Mouse (Mus musculus): Measurements from ENCODE around the gene Podxl. TPM values are rescaled to one million over a fixed set of nuclear protein-coding genes. Genes with fewer than 3 reads are reported as not detected.

Podxl gene
- 22.7 and 26.0 TPM in 2 replicates for polyA plus RNA-seq (2014; fragmentation: Nextera tagmentation; extraction: Ambion mirVana)

- Histone ChIP-seq H3K4me2 (peak within 1 kb of the TSS; percentile 98), H3K4me1 (ENCODE audit: control insufficient read depth, insufficient read depth, low read length) (peaks cover 27% of the 10 kb centered on the region), H3K9ac (ENCODE audit: low read depth, low read length) (peak within 1 kb of the TSS; percentile 85), H3K9me3 (replicated peaks; ENCODE audit: control insufficient read depth, low read length) (no peaks in the 10 kb centered on the region), H3K36me3 (ENCODE audit: control insufficient read depth, insufficient read depth, low read length) (no peaks in the 10 kb centered on the region), H3K27ac (ENCODE audit: low read depth, low read length) (peak within 1 kb of the TSS; percentile 70), H3K4me3 (ENCODE audit: low read depth, low read length) (peak within 1 kb of the TSS; percentile 84), H3K27me3 (ENCODE audit: control insufficient read depth, insufficient read depth, low read length) (no peaks in the 10 kb centered on the region)
- WGBS (ENCODE audit: insufficient replicate concordance), result 0% methylated on average over 58 of the region's 91 CpGs
- peak; percentile 92 for ATAC-seq (replicated peaks; ENCODE audit: insufficient number of reproducible peaks, low FRiP score, low TSS enrichment)
Observed at GRCm38 (mm10) chr6:31563235-31564181, at the start of gene Podxl. Podxl (minus strand) TSS chr6:31563981.

DNA sequence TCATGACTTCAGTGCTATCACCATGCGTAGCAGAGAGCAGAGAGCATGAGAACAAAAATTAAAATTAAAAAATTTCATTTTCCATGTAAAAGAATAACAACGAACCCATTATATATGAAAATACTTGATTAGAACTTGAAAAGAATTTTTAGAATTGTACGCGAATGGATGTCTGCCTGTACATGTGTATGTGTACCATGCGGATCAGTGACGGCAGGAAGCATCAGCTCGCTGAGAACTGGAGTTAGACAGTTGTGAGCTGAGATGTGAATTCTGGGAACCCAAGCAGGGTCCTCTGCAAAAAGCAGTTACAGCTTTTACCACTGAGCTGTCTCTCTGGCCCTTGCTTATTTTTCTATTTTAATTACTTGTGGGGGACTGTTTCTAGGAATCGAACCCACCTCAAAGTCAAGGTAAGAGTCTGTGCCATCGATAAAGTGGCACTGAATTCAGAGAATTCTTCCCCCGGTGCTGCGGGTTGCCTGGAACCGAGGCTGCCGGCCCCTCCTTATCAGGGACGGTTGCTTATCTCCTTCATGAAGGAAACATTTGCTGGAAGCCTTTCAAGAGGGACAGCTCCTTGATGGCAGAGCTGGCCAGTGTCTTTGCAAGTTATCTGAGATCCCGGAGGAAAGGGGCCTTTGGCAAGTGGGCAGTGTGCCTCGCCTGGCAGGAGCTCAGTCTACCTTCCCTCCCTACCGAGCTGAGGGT is 48.9 kb upstream of the Podxl start:
- H3K4me2 ChIP-seq, result peak overlapping the region; percentile 41
- H3K27ac ChIP-seq (ENCODE audit: low read depth, low read length), result peak overlapping the region; percentile 76
- no peaks in the 10 kb centered on the region for H3K9me3 ChIP-seq (replicated peaks; ENCODE audit: control insufficient read depth, low read length)
- peak overlapping the region; percentile 23; the same call in 1 of the 2 replicates for H3K9ac ChIP-seq (ENCODE audit: low read depth, low read length)
- H3K27me3 ChIP-seq (ENCODE audit: control insufficient read depth, insufficient read depth, low read length), result no peaks in the 10 kb centered on the region
- H3K36me3 ChIP-seq (ENCODE audit: control insufficient read depth, insufficient read depth, low read length), result no peaks in the 10 kb centered on the region
- no peak overlapping the region for H3K4me3 ChIP-seq (ENCODE audit: low read depth, low read length)
- WGBS (ENCODE audit: insufficient replicate concordance), result 27% methylated on average over 17 of the region's 17 CpGs
- peaks cover 37% of the 10 kb centered on the region for H3K4me1 ChIP-seq (ENCODE audit: control insufficient read depth, insufficient read depth, low read length)
- no peak for ATAC-seq (replicated peaks; ENCODE audit: insufficient number of reproducible peaks, low FRiP score, low TSS enrichment)

DNA sequence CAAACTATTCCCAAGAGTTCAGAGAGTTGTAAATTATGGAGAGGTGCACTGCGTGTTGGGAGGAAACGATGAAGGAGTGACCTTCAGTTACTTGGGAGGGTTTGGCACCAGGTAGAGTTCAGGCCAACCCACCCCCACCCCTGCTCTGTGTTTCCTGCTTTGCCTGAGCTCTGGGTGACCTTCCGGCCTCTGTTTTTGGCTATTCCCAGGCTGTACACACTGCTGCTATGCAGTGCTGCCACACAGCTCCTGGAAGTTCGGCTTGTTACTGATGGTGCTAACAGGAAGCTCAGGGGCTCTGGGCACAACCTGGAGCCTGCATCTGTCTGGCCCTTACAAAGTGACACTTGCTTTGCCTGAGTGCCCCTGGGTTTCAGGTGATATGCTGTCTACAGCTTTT is 42.6 kb upstream of the Podxl start:
- H3K9me3 ChIP-seq (replicated peaks; ENCODE audit: control insufficient read depth, low read length), result no peaks in the 10 kb centered on the region
- no peaks in the 10 kb centered on the region for H3K27me3 ChIP-seq (ENCODE audit: control insufficient read depth, insufficient read depth, low read length)
- H3K4me2 ChIP-seq, result no peak overlapping the region
- peaks cover 17% of the 10 kb centered on the region for H3K4me1 ChIP-seq (ENCODE audit: control insufficient read depth, insufficient read depth, low read length)
- no peaks in the 10 kb centered on the region for H3K36me3 ChIP-seq (ENCODE audit: control insufficient read depth, insufficient read depth, low read length)
- no peak overlapping the region for H3K4me3 ChIP-seq (ENCODE audit: low read depth, low read length)
- WGBS (ENCODE audit: insufficient replicate concordance), result 64% methylated on average over 4 of the region's 4 CpGs
- no peak overlapping the region for H3K9ac ChIP-seq (ENCODE audit: low read depth, low read length)
- no peak for ATAC-seq (replicated peaks; ENCODE audit: insufficient number of reproducible peaks, low FRiP score, low TSS enrichment)
- no peak overlapping the region for H3K27ac ChIP-seq (ENCODE audit: low read depth, low read length)

GRCm38 (mm10) chr6:31604629-31605265 is 41.0 kb upstream of the Podxl start:
- H3K27me3 ChIP-seq (ENCODE audit: control insufficient read depth, insufficient read depth, low read length), result no peaks in the 10 kb centered on the region
- no peak overlapping the region for H3K4me3 ChIP-seq (ENCODE audit: low read depth, low read length)
- ATAC-seq (replicated peaks; ENCODE audit: insufficient number of reproducible peaks, low FRiP score, low TSS enrichment), result no peak
- 79% methylated on average over 7 of the region's 7 CpGs for WGBS (ENCODE audit: insufficient replicate concordance)
- H3K4me2 ChIP-seq, result no peak overlapping the region
- no peaks in the 10 kb centered on the region for H3K36me3 ChIP-seq (ENCODE audit: control insufficient read depth, insufficient read depth, low read length)
- no peaks in the 10 kb centered on the region for H3K9me3 ChIP-seq (replicated peaks; ENCODE audit: control insufficient read depth, low read length)
- no peak overlapping the region for H3K27ac ChIP-seq (ENCODE audit: low read depth, low read length)
- H3K4me1 ChIP-seq (ENCODE audit: control insufficient read depth, insufficient read depth, low read length), result peaks cover 25% of the 10 kb centered on the region
- H3K9ac ChIP-seq (ENCODE audit: low read depth, low read length), result no peak overlapping the region

GRCm38 (mm10) chr6:31602489-31602888 is 38.7 kb upstream of the Podxl start:
- no peaks in the 10 kb centered on the region for H3K36me3 ChIP-seq (ENCODE audit: control insufficient read depth, insufficient read depth, low read length)
- no peak for ATAC-seq (replicated peaks; ENCODE audit: insufficient number of reproducible peaks, low FRiP score, low TSS enrichment)
- peaks cover 25% of the 10 kb centered on the region for H3K4me1 ChIP-seq (ENCODE audit: control insufficient read depth, insufficient read depth, low read length)
- H3K27me3 ChIP-seq (ENCODE audit: control insufficient read depth, insufficient read depth, low read length), result no peaks in the 10 kb centered on the region
- no peak overlapping the region for H3K4me3 ChIP-seq (ENCODE audit: low read depth, low read length)
- H3K4me2 ChIP-seq, result no peak overlapping the region
- H3K27ac ChIP-seq (ENCODE audit: low read depth, low read length), result no peak overlapping the region
- no peak overlapping the region for H3K9ac ChIP-seq (ENCODE audit: low read depth, low read length)
- 59% methylated on average over 4 of the region's 4 CpGs for WGBS (ENCODE audit: insufficient replicate concordance)
- no peaks in the 10 kb centered on the region for H3K9me3 ChIP-seq (replicated peaks; ENCODE audit: control insufficient read depth, low read length)

GRCm38 (mm10) chr6:31601131-31601530 is 37.4 kb upstream of the Podxl start:
- WGBS (ENCODE audit: insufficient replicate concordance), result 23% methylated on average over 3 of the region's 3 CpGs
- no peak for ATAC-seq (replicated peaks; ENCODE audit: insufficient number of reproducible peaks, low FRiP score, low TSS enrichment)
- Histone ChIP-seq H3K27ac (ENCODE audit: low read depth, low read length) (no peak overlapping the region), H3K4me3 (ENCODE audit: low read depth, low read length) (no peak overlapping the region), H3K36me3 (ENCODE audit: control insufficient read depth, insufficient read depth, low read length) (no peaks in the 10 kb centered on the region), H3K9me3 (replicated peaks; ENCODE audit: control insufficient read depth, low read length) (no peaks in the 10 kb centered on the region), H3K4me2 (no peak overlapping the region), H3K27me3 (ENCODE audit: control insufficient read depth, insufficient read depth, low read length) (no peaks in the 10 kb centered on the region), H3K9ac (ENCODE audit: low read depth, low read length) (no peak overlapping the region), H3K4me1 (ENCODE audit: control insufficient read depth, insufficient read depth, low read length) (peaks cover 30% of the 10 kb centered on the region)

DNA sequence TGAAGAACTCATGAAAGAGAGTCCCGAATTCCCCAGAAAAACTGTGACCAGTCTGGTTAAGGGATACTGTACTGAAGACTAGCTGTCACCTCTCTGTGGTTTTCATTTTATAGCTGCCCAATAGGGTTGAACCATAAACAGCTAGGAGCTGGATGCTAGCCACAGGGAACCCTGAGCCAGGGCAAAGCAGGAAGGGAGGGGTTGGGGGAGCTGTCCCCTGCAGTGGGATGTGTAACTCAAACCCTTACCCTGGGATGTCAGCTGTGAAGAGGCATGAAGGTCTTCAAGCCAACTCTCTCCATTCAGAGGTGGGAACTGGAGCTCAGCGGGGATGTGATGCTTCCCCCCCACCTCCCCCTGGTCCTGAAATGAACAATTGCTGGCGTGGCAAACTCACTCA is 36.1 kb upstream of the Podxl start:
- Histone ChIP-seq H3K36me3 (ENCODE audit: control insufficient read depth, insufficient read depth, low read length) (no peaks in the 10 kb centered on the region), H3K4me2 (no peak overlapping the region), H3K4me3 (ENCODE audit: low read depth, low read length) (no peak overlapping the region), H3K27me3 (ENCODE audit: control insufficient read depth, insufficient read depth, low read length) (no peaks in the 10 kb centered on the region), H3K9me3 (replicated peaks; ENCODE audit: control insufficient read depth, low read length) (no peaks in the 10 kb centered on the region), H3K9ac (ENCODE audit: low read depth, low read length) (no peak overlapping the region), H3K27ac (ENCODE audit: low read depth, low read length) (no peak overlapping the region), H3K4me1 (ENCODE audit: control insufficient read depth, insufficient read depth, low read length) (peaks cover 30% of the 10 kb centered on the region)
- no peak for ATAC-seq (replicated peaks; ENCODE audit: insufficient number of reproducible peaks, low FRiP score, low TSS enrichment)
- 49% methylated on average over 3 of the region's 3 CpGs for WGBS (ENCODE audit: insufficient replicate concordance)

- Histone ChIP-seq H3K4me1 (ENCODE audit: control insufficient read depth, insufficient read depth, low read length) (peaks cover 32% of the 10 kb centered on the region), H3K9me3 (replicated peaks; ENCODE audit: control insufficient read depth, low read length) (no peaks in the 10 kb centered on the region), H3K27ac (ENCODE audit: low read depth, low read length) (no peak overlapping the region), H3K36me3 (ENCODE audit: control insufficient read depth, insufficient read depth, low read length) (no peaks in the 10 kb centered on the region), H3K9ac (ENCODE audit: low read depth, low read length) (no peak overlapping the region), H3K4me3 (ENCODE audit: low read depth, low read length) (no peak overlapping the region), H3K27me3 (ENCODE audit: control insufficient read depth, insufficient read depth, low read length) (no peaks in the 10 kb centered on the region), H3K4me2 (no peak overlapping the region)
- ATAC-seq (replicated peaks; ENCODE audit: insufficient number of reproducible peaks, low FRiP score, low TSS enrichment), result no peak
- WGBS (ENCODE audit: insufficient replicate concordance), result 58% methylated on average over 6 of the region's 6 CpGs
Observed at GRCm38 (mm10) chr6:31598349-31598911, 34.6 kb upstream of the Podxl start.

All from heart, embryonic 11.5 days (tissue).